Mouse (Mus musculus) G1E (cell line): ENCODE results near the gene Grn. TPM values are rescaled to one million over a fixed set of nuclear protein-coding genes. Genes with fewer than 3 reads are reported as not detected.

Source experiments
- ATAC-seq: 2 replicates; pipeline ENCODE4 v1.8.0; 2016; ENCODE audit warnings: mild to moderate bottlenecking; ENCODE audit not compliant: insufficient number of reproducible peaks, poor library complexity, low FRiP score, severe bottlenecking; ENCODE audit errors: extremely low read depth
- DNase-seq: peaks from one replicate; pipeline ENCODE4 v3.0.0; 2012; ENCODE audit warnings: low spot score
- H3K27me3 ChIP-seq: 2 replicates; pipeline ENCODE4 v1.6.1; 2012; ENCODE audit warnings: mild to moderate bottlenecking, low read length, inconsistent platforms; ENCODE audit not compliant: insufficient read depth
- H3K36me3 ChIP-seq: replicated peaks from 2 replicates; pipeline ENCODE3; 2012; ENCODE audit warnings: mild to moderate bottlenecking, inconsistent platforms
- H3K4me1 ChIP-seq: 2 replicates; pipeline ENCODE4 v1.6.1; 2012; ENCODE audit warnings: low read depth, low read length, inconsistent platforms, mixed read lengths; ENCODE audit not compliant: insufficient read depth
- H3K4me3 ChIP-seq: 2 replicates; pipeline ENCODE4 v1.5.1; 2012; ENCODE audit warnings: low read depth, mild to moderate bottlenecking, inconsistent platforms, low read length, moderate library complexity, mixed read lengths
- H3K9me3 ChIP-seq: replicated peaks from 2 replicates; pipeline ENCODE4 v1.6.1; 2012; ENCODE audit warnings: inconsistent platforms
- CTCF ChIP-seq: IDR thresholded peaks from 2 replicates; pipeline ENCODE4 v1.5.1; 2012; ENCODE audit warnings: low read depth, low read length, inconsistent platforms, mixed read lengths
- GATA1 ChIP-seq: IDR thresholded peaks from 2 replicates; pipeline ENCODE4 v1.6.1; 2012; ENCODE audit warnings: borderline replicate concordance, low read length, inconsistent platforms, mixed read lengths
- GATA2 ChIP-seq: IDR thresholded peaks from 2 replicates; pipeline ENCODE4 v1.6.1; 2012; ENCODE audit warnings: low read depth, low read length, inconsistent platforms, borderline replicate concordance
- POLR2AphosphoS5 ChIP-seq: IDR thresholded peaks from 2 replicates; pipeline ENCODE4 v1.6.1; 2012; ENCODE audit warnings: low read depth, low read length, inconsistent platforms; ENCODE audit not compliant: insufficient replicate concordance
- TAL1 ChIP-seq: conservative IDR thresholded peaks from 2 replicates; pipeline ENCODE4 v1.6.1; 2012; ENCODE audit warnings: low read depth, low read length, inconsistent platforms, mixed read lengths
- polyA plus RNA-seq: library from polyadenylated mRNA; stranded (reverse); fragments of >175 nt; gene quantifications from 2 replicates; pipeline ENCODE4 v1.2.3, GENCODE M21; 2012
- total RNA-seq, 2 experiments: library from RNA; stranded (forward) in 1 of 2; stranded (reverse) in 1 of 2; fragments of 200-1000 nt in 1 of 2; fragments of >200 nt in 1 of 2; fragmentation: Nextera tagmentation in 1 of 2; gene quantifications; 2 replicates each; pipeline ENCODE4 v1.2.3; 2014 to 2017

Grn gene
- total and polyA plus RNA-seq, 3 experiments, result 21.1 to 65.8 (median 46.0) TPM

DNA sequence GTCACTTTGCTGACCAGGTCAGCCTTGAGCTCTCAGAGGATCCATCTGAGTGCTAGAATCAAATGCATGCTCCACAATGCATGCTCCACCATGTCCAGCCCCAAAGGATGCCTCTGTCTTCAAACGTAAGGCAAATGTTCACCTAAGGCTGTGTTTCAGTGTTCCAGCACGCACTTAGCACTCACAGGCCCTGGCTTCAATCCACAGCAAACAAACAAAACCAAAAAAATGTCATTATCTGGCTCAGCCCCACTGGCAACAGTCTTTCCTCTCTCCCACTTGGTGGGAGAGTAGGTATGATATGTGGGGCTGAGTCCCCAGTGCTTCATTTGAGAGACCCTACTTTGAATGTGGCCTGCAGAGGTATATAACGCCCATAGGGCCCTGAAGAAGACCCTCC, 19.1 kb upstream of the Grn start:
- TF ChIP-seq TAL1 (no peak), CTCF (no peak), POLR2AphosphoS5 (no peak), GATA2 (no peak), GATA1 (no peak)
- ATAC-seq (no peak), DNase-seq (no peak)
- H3K36me3 ChIP-seq, result peaks cover 3% of the 10 kb centered on the region
- no peak overlapping the region for H3K4me3 ChIP-seq
- no peaks in the 10 kb centered on the region for H3K9me3 ChIP-seq
- H3K4me1 ChIP-seq, result peaks cover 44% of the 10 kb centered on the region
- H3K27me3 ChIP-seq, result peaks cover 29% of the 10 kb centered on the region

DNA sequence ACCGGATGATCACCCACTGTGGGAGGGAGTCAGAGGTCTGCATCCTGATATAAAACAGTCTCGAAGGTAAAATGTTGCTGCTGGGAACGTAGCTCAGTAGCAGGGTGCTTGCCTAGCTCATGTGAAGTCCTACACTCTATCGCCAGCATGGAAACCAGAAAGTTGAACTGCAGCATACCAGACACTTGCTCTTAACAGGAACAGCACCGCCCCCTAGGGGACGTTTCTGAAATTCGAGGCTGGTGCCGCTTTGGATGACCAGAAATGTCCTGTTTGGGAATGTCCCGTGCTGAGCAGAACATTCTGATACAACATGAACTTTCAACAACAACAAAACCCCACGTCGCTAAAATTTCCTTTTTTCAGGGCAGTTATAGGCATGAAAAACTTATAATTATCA, 18.4 kb upstream of the Grn start:
- DNase-seq (peak; percentile 47), ATAC-seq (no peak)
- no peak for TF ChIP-seq GATA2
- peak; percentile 90 for TF ChIP-seq CTCF
- Histone ChIP-seq H3K27me3 (peaks cover 30% of the 10 kb centered on the region), H3K4me1 (peaks cover 37% of the 10 kb centered on the region), H3K36me3 (no peaks in the 10 kb centered on the region), H3K9me3 (no peaks in the 10 kb centered on the region), H3K4me3 (no peak overlapping the region)

DNA sequence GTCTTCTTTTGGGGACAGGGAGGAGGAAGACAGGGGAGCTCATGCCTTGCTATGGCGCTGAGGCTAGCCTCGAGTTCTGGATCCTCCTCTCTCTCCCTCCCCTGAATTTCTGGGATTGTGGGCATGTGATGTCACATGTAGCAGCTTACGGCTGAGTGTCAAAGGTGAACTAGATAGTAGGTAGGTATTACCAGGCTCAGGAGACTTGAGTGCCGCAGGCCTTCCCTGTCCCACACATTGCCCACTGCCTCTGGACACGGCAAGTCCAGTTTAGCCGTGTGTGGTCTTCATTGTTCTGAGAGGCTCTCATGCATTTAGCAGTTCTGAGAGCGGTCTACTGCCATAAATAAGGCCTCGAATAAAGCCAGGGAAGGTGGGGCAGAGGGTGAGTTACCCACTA, 17.1 kb upstream of the Grn start:
- Histone ChIP-seq H3K4me3 (no peak overlapping the region), H3K36me3 (no peaks in the 10 kb centered on the region), H3K27me3 (peaks cover 37% of the 10 kb centered on the region), H3K9me3 (no peaks in the 10 kb centered on the region), H3K4me1 (peaks cover 29% of the 10 kb centered on the region)
- DNase-seq, result no peak
- ATAC-seq, result no peak
- no peak for TF ChIP-seq TAL1
- TF ChIP-seq GATA1, result no peak
- TF ChIP-seq CTCF, result no peak
- no peak for TF ChIP-seq GATA2
- no peak for TF ChIP-seq POLR2AphosphoS5

DNA sequence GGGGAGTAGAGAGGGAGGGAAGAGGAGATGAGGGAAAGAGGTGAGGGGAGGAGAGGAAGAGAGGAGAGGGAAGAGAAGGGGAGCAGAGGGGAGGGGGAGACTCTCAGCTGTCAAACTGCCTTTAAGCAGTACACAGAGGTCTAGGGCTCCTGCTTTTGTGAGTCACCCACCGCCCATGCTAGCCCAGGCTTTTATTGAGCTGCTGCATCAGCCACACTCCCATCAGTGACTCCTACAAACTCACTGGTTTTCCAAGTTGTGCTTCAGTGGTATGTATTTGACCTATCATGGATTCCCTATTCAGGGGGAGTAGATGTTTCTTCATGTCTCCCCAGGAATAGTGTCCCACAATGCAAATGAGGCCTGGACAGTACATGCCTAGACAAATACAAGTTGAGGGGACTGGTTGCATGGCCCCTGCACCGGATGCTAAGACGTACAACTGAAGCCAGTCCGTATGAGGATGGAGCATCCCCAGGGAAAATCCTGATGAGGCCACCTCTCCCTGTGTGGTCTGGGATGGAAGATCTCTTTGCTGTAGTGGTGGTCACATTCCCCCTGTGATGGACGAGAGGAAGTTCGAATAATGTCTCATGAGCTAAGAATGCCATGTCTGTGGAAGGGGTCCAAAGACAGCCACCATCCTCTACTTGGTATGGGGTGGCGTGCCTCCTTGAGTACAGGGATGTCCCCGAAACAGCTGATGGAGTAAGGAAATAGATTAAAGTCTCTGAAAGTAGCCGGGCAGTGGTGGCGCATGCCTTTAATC, 14.9 kb upstream of the Grn start:
- TF ChIP-seq GATA1 (no peak), CTCF (no peak), TAL1 (no peak), GATA2 (no peak), POLR2AphosphoS5 (no peak)
- DNase-seq (no peak), ATAC-seq (no peak)
- no peaks in the 10 kb centered on the region for H3K36me3 ChIP-seq
- H3K9me3 ChIP-seq, result 0 out of 2 replicates have a peak, but pooled peaks cover 3% of the 10 kb centered on the region
- H3K27me3 ChIP-seq, result peaks cover 54% of the 10 kb centered on the region
- H3K4me3 ChIP-seq, result no peak overlapping the region
- peaks cover 13% of the 10 kb centered on the region for H3K4me1 ChIP-seq

DNA sequence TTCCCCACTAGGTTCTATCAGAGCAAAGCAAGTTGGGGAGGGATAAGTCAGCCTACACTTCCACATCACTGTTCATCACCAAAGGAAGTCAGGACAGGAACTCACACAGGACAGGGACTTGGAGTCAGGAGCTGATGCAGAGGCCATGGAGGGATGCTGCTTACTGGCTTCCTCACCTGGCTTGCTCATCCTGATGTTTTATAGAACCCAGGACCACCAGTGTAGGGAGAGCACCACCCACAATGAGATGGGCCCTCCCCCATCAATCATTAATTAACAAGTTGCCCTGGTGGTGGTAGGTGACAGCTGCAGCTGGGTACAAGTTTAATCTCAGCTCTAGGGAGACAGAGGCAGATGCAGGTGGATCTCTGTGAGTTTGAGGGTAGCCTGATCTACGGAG, 13.0 kb upstream of the Grn start:
- DNase-seq, result no peak
- Histone ChIP-seq H3K36me3 (no peaks in the 10 kb centered on the region), H3K4me1 (peaks cover 4% of the 10 kb centered on the region; the same call in 1 of the 2 replicates), H3K9me3 (0 out of 2 replicates have a peak, but pooled peaks cover 3% of the 10 kb centered on the region), H3K27me3 (peaks cover 71% of the 10 kb centered on the region), H3K4me3 (no peak overlapping the region)
- no peak for ATAC-seq
- TF ChIP-seq TAL1 (no peak), POLR2AphosphoS5 (no peak), GATA1 (no peak), CTCF (no peak), GATA2 (no peak)

DNA sequence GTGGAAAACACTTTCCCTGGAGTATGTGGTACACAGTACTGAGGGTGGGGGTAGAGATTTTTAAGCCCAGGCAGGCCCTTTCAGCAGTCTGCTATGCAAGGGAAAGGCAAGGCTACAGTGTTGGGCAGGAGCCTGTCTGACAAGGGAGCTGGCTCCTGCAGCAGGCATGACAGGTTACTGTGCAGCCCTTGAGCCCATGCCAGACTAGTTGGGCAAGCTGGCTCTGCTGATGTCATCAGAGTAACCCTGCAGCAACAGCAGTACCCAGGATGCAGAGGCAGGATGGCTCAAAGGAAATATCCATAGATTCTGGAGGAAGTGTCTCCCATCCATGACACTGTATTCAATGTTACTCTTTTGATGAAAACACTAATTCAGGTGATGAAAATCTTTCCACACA, 11.2 kb upstream of the Grn start:
- no peak for TF ChIP-seq GATA2
- TF ChIP-seq CTCF, result no peak
- no peak for TF ChIP-seq POLR2AphosphoS5
- no peak for TF ChIP-seq GATA1
- no peak for TF ChIP-seq TAL1

More for the DNA sequence above, 11.2 kb upstream of the Grn start:
- DNase-seq, result no peak
- peaks cover 4% of the 10 kb centered on the region; the same call in 1 of the 2 replicates for H3K4me1 ChIP-seq
- H3K36me3 ChIP-seq, result no peaks in the 10 kb centered on the region
- ATAC-seq, result no peak
- H3K4me3 ChIP-seq, result no peak overlapping the region
- 0 out of 2 replicates have a peak, but pooled peaks cover 3% of the 10 kb centered on the region for H3K9me3 ChIP-seq
- peaks cover 66% of the 10 kb centered on the region for H3K27me3 ChIP-seq
